Mouse (Mus musculus): ENCODE measurements around the gene Nyap1.
A peak's percentile ranks its signal among the peaks of the same experiment; 100 is the strongest.

Nyap1 gene

GRCm38 (mm10) chr5:137691881-137692280, 49.5 kb downstream of the Nyap1 start:
- DNase-seq (ENCODE audit: low read depth), result no peak

GRCm38 (mm10) chr5:137690531-137690930, 50.9 kb downstream of the Nyap1 start:
- DNase-seq (ENCODE audit: low read depth), result no peak

- DNase-seq (ENCODE audit: low read depth), result no peak
These were observed 51.4 kb downstream of the Nyap1 start for GRCm38 (mm10) chr5:137689974-137690373.

GRCm38 (mm10) chr5:137686127-137686790, 55.1 kb downstream of the Nyap1 start:
- peak; percentile 89 for DNase-seq (ENCODE audit: low read depth)

- no peak for DNase-seq (ENCODE audit: low read depth)
These were observed 55.8 kb downstream of the Nyap1 start for GRCm38 (mm10) chr5:137685653-137686052.

GRCm38 (mm10) chr5:137684294-137685123, 56.9 kb downstream of the Nyap1 start, which contains the start of gene Agfg2:
Agfg2 (minus strand) TSS chr5:137684726.
- peak; percentile 100 for DNase-seq (ENCODE audit: low read depth)

GRCm38 (mm10) chr5:137683388-137684293, 57.8 kb downstream of the Nyap1 start:
- DNase-seq (ENCODE audit: low read depth), result no peak

- DNase-seq (ENCODE audit: low read depth), result no peak
These were observed 58.9 kb downstream of the Nyap1 start for GRCm38 (mm10) chr5:137682526-137682925.
